Mouse (Mus musculus) kidney, adult 8-10 months (tissue): Measurements from ENCODE around the gene Rbm28.
A peak's percentile ranks its signal among the peaks of the same experiment; 100 is the strongest.

Source experiments
- DNase-seq, 2 experiments: peaks; one replicate each; pipeline ENCODE4 v3.0.0; 2022

Rbm28 gene

DNA sequence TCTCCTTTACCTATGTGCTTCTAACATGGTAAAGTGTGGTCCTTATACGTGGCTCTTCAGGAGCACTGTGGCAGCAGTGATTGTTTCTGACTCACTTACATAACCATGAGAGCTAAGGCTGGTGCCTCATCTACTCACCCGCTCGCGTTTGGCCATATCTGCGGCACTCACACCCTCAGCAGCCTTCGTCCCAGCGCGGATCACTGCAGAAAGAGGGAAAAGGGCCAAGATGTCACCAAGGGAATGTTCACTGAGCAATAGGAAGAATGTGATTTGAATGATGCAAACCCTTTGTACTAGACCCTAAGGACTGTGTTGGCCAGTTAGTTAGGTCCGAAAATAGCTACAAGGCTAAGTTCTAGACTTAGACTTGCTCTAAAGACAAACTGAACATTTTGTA lies 27.4 kb downstream of the Rbm28 start:
- DNase-seq = no peak

DNA sequence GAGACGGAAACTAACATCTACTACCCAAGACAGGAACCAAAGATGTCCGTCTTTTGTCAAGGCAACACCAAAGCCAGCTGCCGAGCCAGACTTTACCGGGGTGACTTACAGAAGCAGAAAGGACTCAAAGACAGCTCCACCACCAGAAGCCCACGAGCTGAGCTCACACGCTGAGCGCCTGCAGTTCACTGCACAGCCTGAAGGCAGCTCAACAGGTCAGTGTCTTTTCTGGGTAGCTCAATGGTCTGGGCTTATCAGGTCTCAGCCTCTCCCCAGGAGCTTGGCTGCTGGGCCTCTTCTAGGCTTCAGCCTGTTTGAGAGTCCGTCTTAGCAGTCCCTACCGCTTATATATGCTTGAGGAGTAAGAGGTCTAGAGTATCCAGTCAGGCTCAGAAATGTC lies 31.7 kb downstream of the Rbm28 start:
- DNase-seq = no peak

DNA sequence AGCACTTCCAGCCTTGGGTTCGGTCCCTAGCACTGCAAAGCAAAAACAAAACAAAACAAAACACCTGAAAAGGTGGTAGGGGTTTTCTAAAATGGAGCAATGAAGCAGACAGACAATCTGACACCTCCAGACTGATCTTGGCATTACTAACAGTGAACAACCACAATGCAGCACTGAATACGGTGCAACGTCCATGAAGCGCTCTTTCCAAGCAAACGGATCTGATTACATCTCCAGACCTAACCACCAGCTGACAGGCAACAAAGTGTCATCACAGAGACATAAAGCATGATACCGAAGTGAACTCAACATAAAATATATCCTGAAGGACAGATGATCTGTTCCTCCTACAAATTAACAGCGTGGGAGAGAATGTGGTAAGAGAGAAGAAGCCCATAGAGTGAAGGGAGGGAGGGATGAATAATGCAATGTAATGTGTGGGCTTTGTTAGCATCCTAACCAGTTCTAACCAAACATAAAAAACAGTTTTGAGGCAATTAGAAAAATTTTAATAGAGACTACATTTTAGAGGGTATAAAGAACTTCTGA lies 37.9 kb downstream of the Rbm28 start:
- DNase-seq = no peak

DNA sequence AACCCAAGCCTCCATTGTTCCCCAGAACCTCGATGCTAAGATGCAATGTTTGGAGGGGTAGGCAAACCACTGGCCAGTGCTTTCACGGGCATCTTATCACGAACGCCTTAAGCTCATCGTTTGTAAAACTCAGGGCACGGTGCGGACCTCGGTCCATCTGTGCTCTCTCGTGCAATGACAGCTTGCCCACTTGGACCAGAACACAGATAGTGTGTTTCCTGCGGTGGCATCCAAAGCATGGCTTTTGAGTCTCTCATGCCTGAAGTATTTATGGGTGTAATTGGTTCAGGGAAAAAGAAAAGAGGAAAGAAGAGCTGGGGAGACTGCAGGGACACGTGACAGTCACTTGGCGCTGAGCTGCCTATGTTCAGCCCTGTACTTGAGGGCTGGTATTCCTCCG lies 44.8 kb downstream of the Rbm28 start:
- no peak for DNase-seq

DNA sequence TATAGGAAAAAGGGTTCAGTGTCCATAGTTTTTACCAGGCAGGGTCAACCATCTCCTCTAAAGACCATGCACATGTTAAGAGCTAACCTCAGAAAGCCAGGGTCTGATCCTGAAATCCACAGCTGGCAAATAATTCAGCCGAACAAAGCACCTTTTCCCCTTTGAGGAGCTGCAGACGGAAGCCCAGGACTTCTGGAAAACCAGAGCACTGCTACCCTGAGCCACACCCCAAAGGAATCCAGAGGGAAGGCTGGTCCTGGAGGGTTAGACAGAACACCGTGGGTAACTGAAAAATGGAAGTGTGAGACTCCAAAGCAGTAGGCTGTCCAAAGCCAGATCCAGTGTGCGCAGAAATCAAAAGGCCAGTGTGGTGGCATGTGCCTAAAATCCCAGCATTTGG lies 45.8 kb downstream of the Rbm28 start:
- DNase-seq = no peak

DNA sequence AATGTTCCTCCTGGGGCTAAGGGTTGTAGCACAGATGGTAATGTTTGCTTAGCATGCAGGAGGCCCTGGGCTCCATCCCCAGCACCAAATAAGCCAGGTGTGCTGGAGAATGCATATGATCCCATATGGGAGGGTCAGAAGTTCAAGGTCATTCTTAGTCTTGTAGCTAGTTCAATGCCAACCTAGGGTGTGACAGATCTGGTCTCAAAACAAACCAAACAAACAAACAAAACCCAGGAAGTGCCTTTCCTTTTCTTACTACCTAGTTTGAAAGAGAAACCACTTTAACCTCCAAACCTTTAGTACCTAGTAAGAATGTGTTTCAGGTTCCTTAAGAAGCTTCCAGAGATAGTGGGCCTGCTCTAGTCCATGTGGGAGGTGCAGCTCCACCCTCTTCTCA lies 46.6 kb downstream of the Rbm28 start:
- no peak for DNase-seq

DNA sequence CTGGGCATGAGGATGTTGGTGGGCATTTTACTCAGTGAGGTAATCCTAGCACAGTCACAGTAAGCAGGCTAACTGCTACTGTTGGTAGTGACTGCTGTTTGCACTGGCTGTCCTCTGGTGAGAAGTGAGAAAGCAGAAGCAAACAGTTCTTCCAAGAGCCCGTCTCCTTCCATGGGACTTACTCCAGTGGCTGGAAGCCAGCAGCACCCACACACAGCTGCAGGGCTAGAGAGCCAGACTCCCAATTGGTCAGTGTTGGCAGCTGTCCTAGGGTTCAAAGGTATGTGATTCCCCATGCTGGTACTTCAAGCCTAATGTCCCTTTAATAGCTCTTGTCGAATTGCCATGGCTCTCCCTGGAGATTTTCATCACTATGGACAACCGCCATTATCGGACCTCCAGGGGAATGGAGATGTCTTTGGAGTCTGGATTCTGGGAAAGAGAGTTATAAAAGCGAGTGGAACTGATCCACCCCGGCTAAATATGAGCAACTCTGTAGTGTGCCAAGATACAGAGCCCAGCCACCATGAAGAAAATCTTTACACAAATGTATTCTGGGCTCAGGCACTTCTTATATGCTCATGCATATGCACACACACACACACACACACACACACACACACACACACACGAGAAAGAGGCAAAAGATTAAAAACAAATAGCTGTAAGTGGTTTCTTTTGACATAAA lies 47.2 kb downstream of the Rbm28 start:
- peak; percentile 82 to 86 for DNase-seq

DNA sequence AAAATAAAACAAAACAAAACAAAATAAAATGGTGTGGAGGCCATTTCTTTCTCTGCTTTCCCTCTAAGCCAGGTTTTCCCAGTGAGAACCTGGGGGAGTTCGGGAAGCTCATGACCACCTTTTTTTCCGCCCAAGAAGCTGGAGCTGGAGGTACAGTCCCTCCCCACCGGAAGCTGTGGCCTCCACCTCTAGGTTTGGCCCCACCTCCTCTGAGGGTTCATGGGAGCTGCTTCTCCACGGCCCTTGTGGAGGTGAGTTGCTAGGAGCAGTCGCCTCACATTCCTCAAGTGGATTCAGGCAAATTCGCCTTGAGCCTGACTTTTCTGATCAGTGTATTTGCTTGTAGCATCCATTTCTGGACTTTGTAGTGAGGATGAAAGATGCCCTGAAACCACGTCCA lies 49.0 kb downstream of the Rbm28 start:
- no peak for DNase-seq

DNA sequence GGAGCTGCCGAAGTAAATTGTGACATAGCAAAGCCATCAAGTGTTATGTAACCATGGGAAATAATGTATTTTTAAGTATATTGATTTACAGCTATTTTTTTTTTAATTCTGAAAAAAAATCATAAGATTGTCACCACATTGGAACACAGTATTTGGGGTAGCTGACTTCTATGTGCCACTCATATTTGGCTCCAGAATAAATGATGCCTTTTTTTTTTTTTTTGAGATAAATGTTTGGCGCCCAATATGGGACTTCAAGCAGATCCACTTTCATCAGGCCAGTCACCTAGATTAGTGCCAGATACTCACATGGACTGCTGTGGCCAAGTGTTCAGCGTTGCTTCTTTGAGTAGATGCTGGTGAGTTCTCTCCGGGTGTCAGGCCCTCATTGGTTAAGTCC lies 53.3 kb downstream of the Rbm28 start:
- DNase-seq = no peak

DNA sequence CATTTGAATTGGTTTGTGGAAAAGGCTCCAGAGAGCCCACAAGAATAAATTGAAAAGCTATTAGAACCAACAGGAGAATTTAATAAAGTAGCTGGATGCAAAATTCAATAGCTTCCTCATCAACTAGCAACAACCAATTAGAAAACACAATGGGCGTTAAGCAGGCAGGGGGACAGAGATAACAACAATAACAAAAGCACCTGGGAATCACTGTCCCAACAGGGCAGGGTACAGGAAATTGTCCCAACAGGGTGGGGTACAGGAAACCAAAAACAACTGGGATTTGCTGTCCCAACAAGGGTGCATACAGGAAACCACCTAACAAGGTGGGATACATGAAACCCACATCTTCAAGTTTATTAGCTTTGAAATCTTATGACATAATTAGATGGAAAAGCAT lies 56.4 kb downstream of the Rbm28 start:
- no peak for DNase-seq

DNA sequence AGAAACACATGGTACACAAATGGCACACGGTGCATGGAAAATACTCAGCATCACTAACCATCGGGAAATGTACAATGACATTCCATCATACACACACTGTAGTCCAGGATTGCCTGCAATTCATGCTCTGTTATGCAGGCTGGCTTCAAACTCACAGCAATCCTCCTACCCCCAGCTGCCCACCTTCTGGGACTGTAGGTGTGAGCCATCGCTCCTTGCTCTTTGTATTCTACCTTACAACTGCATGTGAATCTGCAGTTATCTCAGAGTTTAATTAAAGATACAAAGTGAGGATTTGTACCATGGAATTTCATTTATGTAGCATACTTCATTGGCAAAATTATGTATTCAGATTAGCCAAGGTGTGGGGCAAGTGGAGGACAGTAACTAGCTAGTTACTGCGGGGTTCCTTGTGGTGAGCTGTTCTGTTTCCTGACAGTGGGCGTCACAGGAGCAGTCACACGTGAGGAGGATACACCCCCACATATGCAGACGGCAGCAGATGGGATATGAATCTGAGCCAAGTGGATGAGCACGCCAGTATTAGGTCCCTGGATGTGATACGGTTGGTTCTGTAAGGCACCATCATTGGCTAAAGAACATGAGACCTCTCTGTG lies 63.5 kb downstream of the Rbm28 start:
- no peak for DNase-seq

DNA sequence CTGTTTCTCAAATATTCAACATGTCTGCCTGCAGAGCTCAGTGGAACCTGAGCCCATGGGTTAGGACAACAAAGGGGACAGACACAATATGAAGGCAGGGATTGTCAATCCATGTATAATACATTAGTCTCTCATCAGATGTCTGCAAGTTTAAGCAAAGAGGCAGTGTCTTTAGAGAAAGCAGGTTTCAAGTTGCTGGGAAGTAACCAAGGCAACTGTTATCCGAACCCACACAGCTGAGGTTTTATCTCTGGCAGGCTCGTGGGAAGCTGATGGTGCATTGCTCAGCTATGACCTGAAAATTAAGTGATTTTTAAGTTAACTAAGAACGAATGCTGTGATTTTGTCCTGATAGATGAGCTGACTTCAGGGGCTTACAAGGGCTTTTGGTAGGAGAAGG lies 64.4 kb downstream of the Rbm28 start:
- no peak for DNase-seq

DNA sequence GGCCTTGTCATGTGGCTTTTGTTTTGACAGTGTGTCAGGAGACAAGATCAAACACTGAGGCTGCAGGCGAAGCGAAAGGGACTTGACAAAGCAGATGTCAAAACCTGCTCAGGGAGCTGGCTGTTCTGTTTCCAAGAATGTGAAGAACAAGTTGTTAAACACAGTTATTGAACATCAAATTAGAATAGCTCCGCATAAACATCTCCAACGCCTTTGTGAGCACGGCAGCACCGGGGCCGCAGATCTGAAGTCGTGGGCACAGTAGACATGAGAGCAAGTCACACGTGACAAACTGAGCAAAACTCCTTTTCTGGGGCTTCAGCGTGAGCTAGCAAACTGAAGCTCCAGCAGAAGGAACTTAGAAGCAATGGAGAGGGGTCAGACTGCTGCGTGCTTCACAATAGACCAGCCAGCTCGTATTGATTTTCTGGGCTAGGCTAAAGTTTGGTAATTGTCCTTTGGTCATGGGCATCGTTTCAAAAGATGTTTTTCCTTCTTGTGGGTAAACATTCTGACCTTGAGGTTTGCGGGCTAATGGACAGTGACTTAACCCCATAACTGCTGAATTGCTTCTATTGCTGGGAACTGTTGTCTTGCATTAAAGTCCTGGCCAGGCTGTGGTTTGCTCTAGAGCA lies 65.2 kb downstream of the Rbm28 start:
- no peak for DNase-seq

DNA sequence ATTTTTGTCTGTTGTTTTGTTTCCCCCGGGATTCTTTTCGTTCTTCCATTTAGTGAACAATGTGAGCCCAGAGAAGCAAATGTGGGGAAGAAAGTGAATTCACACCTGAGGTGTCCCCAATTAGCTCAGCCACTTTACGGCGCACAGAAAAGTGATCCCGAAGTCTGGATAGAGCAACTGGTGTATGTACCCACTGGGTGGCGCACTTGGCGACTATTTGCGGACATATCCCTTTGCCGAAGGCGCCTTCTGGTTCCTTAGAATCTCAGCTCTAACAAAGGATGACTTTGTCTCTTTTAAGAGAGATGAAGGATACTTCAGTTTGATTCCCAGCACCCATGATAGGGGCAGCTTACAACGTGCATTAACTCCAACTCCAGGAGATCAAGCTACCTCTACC lies 71.9 kb downstream of the Rbm28 start:
- DNase-seq = no peak

DNA sequence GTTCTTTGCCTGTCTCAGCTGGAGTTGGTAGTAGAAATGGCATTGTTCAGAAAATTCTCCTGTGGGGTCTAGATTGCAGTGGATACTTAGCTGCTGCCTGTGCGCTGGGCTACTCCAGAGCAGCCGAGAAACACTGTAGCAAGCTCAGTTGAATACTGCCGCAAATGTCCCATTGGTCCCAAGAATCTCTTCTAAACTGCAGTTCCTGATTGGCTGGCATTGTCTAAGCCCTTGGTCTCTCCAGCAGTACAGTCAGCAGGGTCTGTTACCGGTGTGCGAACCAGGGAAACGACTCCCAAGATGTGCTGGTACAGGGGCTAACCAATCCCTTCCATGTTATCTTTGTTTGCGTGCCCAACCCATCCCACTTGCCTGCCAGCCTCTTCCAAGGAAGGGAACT lies 72.6 kb downstream of the Rbm28 start:
- DNase-seq = no peak

DNA sequence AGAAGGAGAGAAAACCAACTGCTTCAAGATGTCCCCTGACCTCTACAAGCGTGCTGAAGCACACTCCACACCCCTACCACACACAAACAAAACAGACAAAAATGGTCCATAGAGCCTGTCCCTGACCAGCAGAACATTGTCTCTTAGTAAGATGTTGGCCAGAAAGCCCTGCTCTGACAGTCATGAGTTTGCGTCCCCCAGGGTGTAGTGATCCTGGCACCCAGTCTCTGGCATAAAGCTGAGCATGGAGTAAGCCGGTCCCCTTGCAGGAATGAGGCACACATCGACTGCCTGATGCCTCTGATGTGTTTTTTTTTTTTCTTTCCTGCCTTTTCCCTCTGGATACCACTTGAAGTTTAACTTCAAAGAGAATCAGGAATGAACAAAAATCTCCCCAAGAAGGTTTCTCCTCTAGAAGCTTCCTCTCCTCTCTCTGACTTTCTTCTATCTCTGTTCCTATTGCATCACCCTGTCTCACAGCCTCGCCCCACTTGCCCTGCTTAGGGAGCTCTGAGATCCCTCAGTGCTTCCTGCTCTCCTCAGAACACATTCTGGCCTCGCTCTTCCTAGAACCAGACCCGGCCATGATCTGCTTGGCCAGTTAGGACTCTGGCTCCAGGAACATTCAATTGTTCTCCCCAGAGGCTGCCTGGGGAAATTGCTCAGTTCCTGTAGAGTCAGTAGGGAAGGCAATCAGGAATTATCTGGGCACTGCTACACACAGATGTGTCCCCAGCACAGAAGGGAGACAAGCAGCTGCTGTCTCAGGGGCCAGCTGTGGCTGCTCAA lies 76.7 kb downstream of the Rbm28 start:
- DNase-seq = peak in 1 of 2 experiments; percentile 8

DNA sequence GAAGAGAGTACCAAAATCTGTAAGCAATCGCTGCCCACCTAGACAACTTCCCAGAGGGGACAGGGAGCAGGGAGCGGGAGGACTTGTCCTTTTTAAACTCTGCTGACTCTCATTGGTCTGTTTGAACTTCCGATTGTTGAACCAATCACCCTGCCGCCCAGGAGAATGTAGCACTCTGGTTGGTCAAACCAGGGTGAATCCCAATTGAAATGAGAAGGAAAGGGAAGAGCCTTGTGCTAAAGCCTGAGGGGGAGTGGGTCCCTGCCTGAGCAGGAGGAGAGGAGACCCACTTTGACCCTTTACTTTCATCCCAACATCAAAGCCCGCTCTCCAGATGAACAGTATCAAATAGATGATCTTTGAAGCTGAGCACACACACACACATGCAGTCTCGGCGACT lies 80.4 kb downstream of the Rbm28 start:
- no peak for DNase-seq

DNA sequence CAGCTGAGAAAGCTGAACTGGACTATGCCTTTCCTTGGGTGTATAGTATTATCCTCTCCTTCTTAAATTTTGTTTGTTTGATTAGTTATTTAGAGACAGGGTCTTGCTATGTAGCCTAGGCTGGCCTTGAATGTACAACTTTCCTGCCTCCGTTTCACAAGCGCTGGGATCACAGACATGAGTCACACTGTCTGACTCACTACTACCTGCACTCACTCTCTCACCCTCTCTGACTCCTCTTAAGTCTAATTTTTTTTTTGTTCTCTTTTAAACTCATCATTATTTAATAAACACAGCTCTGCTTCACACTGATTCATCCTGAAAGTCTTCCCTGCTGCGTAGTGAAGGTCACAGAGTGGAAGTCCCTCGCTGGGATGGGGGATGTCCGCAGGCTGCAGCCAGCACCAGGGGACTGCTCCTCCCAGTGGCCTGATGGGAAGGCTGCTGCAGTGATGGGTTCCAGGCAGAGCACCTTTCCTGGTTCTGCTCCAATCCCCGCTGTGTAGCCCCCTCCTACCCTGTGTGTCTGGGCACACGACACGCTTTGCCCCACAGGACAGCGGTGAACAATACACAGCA lies 81.9 kb downstream of the Rbm28 start:
- no peak for DNase-seq

DNA sequence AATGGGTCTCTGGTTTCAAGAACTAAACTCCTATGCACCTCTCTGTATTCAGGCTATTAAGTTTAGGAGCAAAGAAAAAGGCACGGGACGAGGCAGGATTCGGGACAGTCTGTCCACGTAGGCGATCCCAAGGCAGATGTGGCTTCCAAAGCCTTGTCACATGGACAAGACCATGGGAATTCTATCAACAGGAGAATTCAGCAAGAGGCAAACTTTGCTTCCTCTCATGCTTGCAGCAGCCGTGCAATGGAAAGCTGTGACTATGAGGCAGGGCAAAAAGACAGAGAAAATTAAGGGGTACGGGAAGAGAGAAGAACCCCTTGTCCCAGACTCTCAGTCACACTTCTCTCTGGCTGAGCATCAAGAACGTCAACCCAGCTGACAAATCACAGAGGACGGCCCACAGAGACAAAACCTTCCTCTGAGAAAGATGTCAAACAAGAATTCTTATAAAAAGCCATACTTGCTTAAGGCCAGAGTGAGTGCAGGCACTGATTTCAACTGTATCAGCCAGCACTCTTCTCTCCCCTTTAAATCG lies 82.9 kb downstream of the Rbm28 start:
- no peak for DNase-seq

DNA sequence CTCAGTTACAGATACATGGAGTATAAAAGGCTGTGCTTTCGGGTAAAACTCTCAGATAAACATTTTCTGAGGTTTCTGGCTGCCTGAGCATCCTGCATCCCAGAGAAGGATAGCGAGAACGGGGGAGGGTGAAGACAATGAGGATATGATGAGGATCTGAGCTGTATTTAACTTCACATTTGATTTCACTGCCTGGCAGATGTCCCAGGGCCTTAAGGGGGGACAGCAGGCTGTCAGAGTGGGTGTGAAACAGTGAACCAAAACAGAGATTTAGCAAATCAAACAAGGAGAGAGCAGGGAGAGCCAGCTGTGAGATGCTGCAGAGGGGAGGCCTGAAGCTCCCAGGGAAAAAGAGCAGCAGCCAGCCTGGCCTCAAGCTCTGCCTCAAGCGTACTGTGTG lies 85.5 kb downstream of the Rbm28 start:
- DNase-seq = no peak

DNA sequence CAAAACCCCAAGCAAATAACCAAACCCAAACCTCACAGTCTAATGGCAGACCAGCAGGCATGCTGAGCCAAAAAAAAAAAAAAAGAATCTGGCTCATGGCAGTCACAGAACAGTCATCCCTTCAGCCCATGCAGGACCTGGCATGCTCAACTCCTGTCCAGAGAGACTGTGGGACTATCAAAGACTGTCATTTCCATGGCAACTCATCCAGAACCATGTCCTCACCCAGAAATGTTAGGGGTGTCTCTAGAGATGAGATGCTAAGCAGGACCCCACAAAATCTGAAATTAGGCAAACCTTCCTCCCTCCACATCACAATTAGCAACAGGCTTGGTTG lies 90.7 kb downstream of the Rbm28 start:
- no peak for DNase-seq
